Mouse (Mus musculus): ENCODE results near the gene Hmgb3.

Hmgb3 gene

DNA sequence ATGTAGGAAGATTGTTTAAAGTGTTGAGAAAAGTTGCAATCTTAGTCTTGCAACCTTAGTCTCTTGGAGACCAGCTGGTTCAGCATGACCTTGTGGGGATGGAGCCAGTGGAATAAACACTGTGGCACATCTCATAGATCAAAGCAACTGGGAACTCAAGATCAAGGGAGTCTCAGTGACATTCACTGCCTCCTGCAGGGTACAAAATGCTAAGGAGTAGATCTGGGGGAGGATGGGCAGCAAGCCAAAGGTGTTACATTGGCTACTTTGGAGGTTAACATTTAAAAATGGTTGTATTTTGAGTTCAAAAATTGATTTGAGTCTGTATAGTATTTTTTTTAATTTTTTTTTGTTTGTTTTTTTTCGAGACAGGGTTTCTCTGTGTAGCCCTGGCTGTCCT, 33.5 kb downstream of the Hmgb3 start:
- DNase-seq (ENCODE audit: low spot score in 2 of 2) = no peak

DNA sequence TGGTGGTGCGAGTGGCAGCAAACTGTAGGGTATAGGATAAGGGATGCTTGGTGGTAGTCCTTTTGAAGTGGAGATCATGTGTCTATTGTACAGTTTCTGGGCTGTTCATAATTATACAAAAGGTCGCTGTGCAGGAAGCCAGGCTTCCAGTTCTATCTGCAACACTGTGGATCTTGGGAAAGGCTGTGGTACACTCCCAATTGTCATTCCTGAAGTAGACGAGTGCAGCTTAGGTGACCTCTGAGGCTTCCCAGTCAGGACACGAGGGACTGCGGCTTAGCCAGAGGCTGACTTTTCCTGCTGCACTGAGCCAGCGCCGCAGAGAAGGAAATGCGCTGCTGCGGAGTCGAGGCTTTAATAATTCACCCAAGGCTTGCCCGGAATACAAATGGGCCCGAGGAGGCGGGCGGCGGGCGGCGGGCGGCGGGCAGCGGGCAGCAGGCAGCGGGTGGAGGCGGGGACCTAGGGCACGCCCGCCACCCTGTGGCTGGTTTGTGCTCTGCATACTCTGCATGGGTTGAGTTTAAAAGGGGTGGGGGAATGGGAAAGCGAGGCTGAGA, 45.4 kb downstream of the Hmgb3 start:
- peak in 1 of 2 experiments; percentile 9 for DNase-seq (ENCODE audit: low spot score in 2 of 2)
